Mouse (Mus musculus) heart, postnatal 4 days (tissue): ENCODE measurements around the gene Abhd5. TPM values are rescaled to one million over a fixed set of nuclear protein-coding genes. Genes with fewer than 3 reads are reported as not detected.

ENCODE experiments used
- DNase-seq: peaks from one replicate; pipeline ENCODE4 v3.0.0; 2021
- total RNA-seq, 2 experiments: library from RNA; stranded (reverse); gene quantifications; 2 replicates each; pipeline ENCODE4 v1.2.3; 2021

Abhd5 gene
- total RNA-seq, 2 experiments from 2014 or later, result 41.4 to 44.1 TPM

DNA sequence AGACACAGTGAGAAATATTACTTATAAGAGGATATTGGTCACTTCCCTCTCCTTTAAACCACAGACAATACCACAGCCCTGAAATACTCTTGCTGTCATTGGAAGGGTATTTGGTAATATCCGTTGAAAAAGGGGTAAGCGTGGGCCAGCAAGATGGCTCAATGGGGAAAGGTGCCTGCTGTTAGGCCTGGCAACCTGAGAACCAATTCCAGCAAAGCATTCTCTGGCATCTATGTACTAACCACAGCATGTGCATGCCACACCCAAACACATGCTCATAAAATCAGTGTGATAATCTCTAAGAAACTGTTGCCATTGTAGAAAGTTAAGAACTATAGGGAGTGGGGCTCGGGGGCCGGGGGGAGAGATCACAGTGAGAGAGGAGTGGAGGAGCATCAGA is 2.1 kb upstream of the Abhd5 start:
- no peak for DNase-seq

DNA sequence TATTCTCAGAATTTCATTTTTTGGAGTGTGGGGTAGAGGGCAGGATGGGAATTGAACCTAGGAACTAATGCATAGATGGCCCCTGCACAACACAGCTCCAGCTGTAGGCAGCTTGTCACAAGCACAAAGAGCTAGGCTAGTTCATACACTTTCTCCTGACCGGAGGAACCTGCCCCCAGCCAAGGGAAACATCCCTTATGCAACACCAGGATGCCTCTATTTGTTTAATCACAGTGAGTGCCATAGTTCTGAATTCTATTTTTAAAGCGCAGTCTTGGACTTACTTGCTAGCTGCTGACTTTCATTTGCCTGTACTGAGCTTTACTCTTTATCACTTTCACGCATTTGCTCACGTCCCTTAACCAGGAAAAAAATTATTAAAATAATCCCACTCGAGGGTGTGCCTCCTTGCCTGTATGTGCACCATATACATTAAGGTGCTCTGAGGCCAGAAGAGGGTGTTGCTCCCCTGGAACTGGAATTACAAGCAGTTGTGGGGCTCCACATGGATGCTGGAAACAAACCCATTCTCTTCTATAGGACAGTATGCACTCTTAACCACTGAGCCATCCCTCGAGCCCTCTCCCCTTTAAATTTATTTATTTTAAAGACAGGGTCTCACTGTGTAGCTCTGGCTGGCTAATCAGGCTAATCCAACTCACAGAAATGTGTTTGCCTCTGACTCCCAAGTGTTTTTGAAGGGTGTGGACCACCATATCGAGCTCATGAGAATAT is 845 bp upstream of the Abhd5 start:
- DNase-seq, result no peak

DNA sequence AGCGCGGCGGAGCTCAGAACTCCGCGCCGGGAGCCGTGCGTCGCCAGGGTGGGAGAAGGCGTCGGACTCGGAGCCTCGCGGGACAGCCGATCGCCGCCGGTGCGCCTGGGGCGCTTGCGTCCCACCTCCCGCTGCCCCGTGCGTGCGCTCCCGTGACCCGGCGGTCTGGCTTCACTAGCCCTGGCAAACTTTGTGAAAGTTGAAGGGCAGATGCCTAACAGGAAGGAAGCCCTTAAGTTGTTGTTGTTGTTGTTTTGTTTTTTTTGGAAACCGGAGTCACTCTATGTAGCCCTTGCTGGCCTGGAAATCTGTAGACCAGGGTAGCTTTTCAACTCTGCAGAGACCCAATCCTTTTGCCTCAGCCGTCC is 601 bp downstream of the Abhd5 start:
- DNase-seq, result no peak

DNA sequence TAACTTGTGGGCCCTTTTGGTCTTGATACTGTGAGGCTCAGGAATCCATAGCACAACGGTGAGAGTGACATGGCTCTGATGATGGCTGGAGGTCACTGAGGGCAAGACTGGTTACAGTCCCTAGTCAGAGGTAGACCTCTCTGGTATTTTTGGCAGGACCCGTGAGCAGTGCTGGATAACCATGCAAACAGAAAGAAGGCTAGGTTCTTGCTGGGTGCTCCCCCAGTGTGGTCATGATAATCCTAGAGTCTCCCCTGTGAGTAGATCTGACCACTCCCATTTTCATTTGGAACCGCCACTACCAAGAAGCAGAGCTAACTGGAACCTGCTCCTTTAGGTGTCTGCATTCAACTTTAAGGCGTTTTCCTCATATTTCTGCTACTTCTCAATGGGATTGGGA is 1.5 kb downstream of the Abhd5 start:
- DNase-seq, result no peak

DNA sequence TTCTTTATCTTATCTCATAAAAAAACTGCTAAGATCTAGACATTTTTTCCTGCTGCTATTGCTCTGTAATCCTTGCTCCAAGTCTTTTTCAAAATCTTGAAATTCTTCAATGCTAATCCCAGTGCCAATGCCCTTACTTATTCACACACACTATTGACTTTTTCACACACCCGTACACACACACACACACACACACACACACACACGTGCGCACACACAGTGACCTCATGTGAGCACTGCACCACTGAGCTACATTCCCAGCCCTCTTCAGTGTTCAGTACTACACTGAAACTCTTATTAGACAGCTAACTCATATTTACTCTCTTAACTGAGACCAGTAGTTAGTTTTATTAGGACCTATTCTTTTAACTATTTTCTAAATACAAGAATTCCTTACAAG is 2.8 kb downstream of the Abhd5 start:
- no peak for DNase-seq

DNA sequence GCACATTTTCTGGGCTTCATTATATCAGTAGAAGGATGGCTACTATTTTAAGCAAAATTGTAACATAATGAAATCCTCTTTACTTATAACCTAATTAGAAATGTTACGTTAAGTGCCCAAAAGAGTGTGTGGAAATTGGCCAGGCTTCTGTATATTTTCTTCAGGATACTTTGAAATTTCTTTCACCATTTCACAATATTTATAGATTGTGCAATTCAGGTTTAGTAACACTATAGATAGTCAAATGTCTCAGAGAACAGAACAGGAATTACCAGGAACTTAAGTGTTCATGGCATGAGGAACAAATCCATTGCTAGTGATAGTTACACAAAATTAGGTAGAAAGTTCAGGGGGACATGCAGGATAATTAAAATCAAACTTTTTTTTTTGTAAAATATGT is 5.7 kb downstream of the Abhd5 start:
- no peak for DNase-seq

DNA sequence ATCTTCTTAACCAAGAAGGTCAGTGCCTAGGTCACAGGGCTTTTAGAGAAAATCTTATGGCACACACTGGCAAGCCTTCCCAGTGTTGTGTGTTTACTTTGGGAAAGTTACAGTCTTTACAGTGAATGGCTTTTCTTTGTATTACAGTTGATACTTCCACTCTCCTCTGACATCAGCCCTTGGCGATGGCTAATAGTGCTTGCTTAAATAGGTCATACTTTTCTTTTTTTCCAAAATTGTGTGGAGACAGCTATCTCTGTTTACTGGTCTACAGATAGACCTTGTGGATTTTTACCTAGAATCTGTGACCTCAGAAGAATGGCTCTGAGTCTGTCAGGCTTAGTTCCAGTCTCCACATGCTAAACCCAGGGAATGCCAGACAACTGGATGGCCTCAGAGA is 6.2 kb downstream of the Abhd5 start:
- no peak for DNase-seq

DNA sequence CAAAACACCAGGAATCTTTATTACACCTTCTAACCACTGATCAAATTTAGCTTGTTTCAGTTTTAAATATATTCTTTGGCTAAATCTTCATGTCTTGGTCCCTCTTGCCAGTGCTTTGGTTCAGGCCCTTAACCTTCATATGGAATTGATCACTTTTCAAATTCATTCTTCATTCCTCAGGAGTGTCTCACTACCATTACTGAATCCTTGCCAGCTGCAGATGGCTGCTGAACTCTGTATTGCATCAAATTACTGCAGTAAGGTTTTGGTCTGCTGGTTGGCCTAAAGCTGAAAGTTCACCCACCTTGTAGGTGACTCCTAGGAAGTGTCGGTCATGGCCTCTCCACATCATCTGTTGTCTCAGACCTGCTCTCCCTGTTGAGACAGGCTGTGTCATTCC is 12.8 kb downstream of the Abhd5 start:
- DNase-seq, result no peak

DNA sequence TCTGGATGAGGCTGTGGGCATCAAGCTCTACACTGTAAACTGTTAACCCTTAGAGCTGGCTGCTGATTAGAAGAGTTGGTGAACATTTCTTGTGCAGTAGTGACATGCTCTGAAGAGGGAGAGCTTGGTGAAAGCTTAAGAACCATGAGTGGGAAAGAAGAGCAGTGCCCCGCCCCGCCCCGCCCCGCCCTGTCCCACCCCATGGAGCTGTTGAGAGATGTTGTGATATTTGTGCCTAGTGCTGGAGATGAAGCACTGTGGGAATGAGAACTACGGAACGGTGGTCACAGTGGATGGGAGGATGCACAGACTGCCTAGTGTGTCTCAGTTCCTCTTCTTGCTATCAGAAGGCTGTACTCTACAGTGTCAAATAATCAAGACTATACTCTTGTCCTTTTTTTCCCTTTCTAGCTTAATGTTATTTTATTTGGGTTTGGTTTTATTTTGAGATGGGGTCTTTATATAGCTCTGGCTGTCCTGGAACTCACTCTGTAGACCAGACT is 18.9 kb downstream of the Abhd5 start:
- no peak for DNase-seq

DNA sequence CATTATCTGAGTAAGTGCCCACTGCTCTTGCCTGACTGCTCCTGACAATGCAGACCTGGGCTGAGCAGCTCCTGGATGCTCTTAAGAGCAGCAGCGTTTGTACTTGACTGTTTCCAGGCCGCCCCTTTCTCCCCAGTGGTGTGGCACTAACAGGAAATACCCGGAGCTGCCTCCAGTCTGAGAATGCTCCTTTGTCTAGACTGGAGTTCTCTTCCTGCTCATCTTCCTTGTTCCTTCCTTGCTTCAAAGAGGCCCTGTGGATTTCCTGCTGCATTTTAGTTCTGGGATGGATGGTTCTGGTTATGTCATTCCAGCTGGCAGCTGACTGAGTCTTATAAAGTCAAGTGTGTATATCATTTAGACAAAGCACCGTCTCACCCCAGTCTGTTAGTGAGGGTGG is 21.1 kb downstream of the Abhd5 start:
- DNase-seq, result no peak

DNA sequence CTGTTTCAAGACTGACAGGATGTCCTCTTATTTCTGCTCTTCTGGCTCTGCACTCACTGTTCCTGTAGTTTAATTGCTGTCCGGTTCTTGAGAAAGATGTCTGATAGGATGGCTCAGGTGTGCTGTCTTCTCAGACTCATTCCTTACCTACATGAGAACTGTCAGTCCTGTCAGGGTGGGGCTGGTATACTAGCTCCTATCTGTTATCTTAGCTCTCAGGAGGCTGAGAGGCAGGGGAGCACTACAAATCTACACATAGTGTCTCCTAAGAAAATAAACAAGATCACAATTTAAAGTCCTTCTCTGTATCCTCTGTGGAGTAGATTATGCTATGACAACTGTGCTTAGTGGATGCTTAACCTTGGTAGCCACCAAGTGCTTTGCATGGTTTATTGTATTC is 21.6 kb downstream of the Abhd5 start:
- no peak for DNase-seq

DNA sequence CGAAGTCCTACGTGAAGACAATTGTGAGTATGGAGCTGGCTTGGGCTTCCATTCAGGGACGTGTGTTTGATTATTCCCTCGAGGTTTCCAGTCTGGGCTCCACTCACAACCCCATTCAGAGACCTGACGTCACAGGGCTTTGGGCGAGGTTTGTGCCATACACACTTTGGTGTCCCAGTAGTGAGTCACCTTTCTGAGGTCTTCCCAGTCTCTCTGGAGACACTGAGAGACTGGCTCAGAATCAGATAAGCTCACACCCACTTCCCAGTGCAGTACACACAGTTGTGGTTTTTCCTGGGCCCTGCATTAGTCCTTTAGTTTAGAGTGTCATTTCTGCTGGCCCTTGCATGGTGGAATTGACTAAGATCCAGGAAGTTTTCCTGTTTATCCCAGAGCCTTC is 27.6 kb downstream of the Abhd5 start:
- no peak for DNase-seq

DNA sequence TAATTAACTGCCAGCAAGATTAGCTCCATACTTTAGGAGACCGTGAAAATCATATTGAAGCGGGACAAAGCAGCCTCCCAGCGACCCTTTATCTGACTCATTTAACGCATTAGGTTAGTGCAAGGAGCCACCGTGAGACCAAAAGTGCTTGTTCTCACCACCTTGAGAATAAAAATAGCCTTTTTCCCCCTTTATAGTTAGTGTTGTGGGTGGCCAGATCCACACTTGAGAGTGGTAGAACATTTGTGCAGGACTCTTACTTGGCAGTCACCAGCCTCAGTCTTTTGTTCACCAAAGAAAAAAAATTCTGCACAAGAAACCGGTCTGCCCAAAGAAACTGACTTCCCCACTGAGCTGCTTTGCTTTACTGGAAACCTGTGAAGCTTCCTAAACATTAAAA is 29.6 kb downstream of the Abhd5 start:
- no peak for DNase-seq

DNA sequence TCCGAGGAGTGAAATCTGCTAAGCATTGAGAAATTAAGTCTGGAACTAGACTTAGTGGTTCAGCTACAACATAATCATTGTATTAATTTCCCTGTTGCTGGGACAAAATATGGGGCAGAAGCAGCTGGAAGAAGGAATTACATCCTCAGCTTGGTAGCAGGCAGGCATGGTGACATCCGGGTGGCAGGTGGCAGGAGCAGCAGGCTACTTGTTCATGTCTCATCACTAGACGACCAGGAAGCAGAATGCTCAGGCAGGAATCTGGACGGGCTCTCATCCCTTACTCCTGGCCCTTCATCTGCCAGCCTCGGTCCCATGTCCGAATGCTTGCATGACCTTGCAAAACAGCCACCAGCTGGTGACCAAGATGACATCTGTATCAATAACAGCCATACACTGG is 30.6 kb downstream of the Abhd5 start:
- no peak for DNase-seq

DNA sequence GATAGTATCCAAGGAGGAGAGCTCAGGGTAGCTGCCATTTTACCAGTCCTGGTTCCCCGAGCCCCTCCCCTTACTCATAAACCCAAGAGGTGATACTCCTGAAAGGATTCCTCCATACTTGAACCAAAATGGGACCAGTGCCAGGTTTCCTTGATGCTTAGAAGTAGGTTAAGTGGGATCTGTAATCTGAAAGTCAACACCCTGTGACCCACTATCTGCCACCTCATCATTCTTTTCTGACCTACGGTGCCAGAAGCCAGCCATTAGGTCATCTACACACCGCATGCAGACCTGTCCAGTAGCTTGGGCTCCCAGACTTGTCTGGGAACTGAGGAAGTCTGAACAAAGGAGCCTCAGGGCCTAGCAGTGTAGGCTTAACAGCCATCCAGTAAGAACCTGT is 34.6 kb downstream of the Abhd5 start:
- no peak for DNase-seq

DNA sequence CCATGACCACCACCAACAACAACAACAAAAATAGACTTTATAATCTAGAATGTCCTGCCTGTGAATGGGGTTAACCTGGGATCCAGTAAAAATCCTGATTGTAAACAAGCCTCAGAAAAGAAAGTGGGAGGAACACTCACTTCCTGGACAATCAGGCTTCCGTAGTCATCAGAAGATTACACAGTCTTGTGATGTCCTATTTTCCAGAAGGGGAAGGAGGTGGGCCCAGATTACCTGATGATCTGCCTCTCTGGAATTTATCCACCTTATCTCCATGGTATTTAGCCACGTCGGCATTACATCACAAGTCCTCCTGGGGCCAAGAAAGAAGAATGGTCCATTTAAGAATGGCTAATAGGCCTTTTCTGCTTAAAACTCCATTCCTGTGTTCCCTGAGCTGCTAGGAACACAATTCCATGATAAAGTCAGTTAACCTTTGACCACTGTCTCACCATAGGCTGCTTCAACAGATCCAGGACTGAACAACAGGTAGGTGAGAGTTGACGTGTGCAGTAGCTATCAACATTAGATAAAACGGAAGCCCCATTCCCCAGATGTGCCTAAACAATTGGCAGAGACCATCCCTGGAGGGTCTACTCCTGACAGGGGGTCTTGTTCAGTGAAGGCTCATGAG is 38.0 kb downstream of the Abhd5 start:
- DNase-seq, result no peak

DNA sequence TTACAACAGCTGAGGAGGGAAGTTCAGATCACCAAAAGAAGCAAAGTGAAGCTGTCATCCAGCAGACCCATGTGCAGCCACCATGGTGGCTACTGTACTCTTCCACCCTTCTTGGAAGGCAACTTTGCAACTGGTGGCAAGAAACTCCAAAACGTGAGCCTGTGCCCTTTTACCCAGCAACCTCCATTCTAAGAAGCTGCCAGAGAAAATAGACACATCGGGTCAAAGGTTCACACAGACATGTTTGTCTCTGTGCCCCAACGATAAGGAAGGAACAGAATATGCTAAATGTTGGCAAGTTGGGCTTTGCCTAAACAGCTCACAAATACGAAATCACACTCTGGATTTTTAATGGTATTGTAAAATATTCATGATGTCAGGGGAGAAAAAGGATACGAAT is 44.4 kb downstream of the Abhd5 start:
- DNase-seq, result no peak

DNA sequence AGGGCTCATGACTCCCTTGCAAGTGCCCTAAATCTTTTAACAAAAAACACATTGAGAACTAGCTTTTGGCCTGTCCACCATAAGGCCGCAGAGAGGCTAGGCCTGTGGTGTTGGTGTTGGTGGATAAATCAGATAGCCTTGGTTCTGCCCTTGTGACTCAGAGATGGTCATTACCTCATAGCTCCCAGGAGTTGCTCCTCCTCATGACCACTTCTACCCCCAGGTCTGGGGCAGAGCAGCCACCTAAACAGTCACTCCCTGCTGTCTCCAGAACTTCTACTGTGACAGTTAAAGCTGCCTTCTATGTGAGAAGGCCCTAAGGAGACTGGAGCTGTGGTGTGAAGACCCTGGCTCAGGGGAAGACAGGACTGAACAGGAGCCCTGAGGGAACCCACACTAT is 45.7 kb downstream of the Abhd5 start:
- no peak for DNase-seq

DNA sequence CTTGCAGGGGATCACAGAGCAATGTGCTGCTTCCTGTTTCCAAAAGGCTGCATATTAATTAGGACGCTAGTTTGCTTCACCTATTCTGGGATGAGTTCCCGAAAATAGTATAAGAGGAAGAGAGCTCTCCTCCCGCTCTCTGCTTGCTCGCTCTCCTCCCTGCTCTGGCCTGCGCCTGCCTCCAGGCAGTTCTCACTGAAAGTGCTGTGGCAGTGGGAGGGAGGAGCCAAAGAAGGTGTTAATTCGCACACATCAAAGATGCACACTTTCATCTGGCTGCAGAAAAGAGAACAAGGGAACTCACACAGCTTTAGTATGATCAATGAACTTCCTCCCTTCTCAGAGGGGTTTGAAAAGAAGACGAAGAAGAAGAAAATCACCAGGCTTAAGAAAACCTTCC is 47.3 kb downstream of the Abhd5 start:
- no peak for DNase-seq

DNA sequence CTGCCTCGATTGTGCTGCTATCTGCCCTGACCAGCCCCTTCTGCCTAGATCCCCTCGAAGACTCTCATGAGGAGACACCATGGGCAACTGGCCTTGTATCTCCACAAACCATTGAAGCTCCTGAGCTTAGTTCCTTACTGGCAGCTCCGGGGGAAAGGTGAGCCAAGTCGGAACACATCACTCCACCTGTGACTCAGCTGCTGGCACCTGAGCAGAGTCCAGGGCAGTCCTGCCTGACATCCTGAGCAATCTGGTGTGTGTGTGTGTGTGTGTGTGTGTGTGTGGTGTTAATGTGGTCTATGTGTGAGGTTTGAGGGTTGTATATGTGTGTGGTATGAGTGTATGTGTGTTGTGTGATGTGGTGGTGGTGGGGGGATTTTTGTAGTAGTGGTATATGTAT is 49.8 kb downstream of the Abhd5 start:
- no peak for DNase-seq

DNA sequence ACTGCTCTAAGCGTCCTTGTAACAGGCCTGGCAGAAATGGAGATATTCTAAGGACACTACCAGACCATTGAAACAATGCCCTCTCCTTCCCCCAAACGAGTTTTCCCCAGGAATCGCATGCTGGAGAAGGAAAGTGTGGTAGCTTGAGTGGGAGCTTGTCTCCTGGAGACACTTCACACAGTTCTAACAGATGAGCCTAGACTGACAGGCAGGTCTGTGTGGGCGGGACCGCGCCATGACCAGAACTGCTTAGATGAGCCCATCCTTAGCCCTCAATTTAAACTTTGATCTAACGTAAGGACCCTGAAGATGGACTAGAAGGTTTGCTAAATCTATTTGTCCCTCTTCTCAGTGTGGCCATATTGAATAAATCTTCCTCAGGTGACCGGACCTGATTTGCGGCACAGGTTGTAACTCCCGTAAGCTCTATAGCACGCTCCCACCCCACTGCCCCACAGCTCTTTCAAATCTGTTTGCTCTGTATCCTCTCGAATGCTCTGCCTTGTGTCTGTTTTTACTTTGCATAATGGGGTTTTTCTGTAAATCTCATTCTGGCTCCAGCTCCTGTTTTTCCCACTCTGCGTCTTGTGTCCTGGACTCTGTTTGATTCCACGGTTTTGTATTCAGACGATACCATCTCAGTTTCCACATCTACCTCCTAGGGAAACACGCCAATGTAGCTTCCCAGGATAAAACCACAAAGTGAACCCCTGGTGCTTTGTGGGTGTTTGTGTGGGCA is 59.2 kb downstream of the Abhd5 start:
- no peak for DNase-seq

DNA sequence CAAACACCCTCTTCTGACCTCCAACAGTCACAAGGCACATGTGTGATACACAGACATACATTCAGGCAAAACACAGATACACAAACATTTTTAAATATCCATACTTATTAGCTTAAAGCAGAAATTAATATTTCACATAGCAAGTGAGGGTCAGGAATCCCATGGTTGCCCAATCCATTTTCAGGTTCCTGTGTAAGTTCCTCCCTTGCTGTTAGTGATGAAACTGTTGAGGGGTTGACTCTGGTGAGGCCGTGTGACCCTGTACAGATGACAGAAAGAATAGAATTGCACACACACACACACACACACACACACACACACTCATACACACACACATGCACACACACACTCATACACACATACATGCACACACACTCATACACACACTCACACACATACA is 63.2 kb downstream of the Abhd5 start:
- no peak for DNase-seq

DNA sequence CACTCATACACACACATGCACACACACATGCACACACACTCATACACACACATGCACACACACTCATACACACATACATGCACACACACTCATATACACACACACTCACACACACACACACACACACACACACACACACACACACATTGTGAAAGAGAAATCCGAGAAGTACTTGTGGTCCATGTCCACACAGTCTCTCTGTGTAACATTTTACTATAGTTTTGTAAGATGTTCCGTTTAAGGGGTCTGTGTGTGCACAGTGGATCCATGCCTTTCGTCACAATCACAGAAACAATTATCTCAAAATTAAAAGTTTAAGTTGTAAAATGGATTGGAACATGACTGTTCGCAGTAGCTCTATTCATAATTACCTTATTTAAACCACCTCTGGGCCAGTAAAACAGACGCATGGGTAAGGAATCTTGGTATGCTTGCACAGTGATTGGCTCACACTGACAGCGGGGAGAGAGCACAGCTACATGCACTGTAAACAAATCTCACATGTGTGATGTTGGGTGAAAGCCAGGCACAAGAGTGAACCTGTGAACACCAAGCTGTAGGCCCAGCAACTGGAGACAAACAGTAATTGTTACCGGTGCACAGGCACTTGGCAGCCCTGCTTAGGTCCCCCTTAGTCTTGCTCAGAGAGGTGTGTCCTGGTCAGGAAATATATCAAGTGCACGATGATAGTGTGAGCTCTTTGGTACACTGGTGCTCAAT is 63.8 kb downstream of the Abhd5 start:
- no peak for DNase-seq
